In the genomic region with DNA sequence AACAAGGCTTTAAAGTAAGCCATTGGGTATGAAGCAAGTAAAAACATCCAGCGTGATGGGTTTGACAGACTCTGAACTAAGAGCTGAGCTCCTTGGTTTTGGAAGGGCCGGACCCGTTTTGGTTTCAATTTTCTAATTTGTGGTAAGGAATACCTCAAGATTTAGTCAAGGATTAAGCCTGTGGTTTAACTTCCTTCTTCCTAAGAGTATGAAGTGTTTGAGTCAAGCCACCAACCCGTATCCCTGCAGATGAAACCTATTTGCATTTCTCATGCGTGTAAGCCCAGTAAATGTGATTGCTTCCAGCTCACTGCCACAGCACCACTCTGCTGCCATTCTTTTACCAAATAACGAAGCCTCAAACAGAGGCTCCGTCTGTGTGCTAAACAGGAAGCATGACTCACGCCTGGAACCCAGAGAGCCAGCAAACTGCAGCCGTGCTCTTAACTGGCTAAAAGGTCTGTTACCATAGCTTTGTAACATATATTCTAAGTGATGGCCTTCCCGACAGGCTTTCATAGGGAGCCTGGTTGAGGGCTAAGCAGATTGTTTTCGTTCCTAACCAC, we compare ENCODE assay signal across 8 mouse cellular contexts.
DNase-seq lines count a peak whose midpoint lies in the region; ATAC-seq and TF ChIP-seq lines count a peak whose summit lies in the region.

No protein-coding gene starts in this region.

- WGBS in embryonic facial prominence, embryonic 13.5 days: 12% methylated on average over 11 of the region's 11 CpGs
- 43% methylated on average over 11 of the region's 11 CpGs for WGBS in heart, postnatal 0 days
- WGBS in limb, embryonic 14.5 days: 23% methylated on average over 11 of the region's 11 CpGs

- intact Hi-C loops in left cerebral cortex, postnatal 36 days (cut with DNase I): no loop called here

- DNase-seq in left cerebral cortex, adult 18-20 months (ENCODE audit: low spot score in 2 of 2): peak; percentile 18 to 24
- no peak for DNase-seq in left cerebral cortex, postnatal 36 days (ENCODE audit: low spot score in 2 of 2)
- DNase-seq in adrenal gland, postnatal 14 days: peak; percentile 35
- peak; percentile 23 for DNase-seq in heart, postnatal 0 days (ENCODE audit: low spot score)
- peak; percentile 55 for DNase-seq in limb, embryonic 14.5 days (ENCODE audit: low spot score)
- peak; percentile 13 to 21 for DNase-seq in monocyte, adult 2 months (ENCODE audit: low read depth in 1 of 2, low spot score in 2 of 2)
- DNase-seq in testis, postnatal 14 days (ENCODE audit: low spot score): no peak

- no peak for TF ChIP-seq POLR2A in limb, embryonic 14.5 days (IDR thresholded peaks at IDR 0.05; ENCODE audit: borderline replicate concordance, extremely low read depth, insufficient read depth, insufficient read length)

- TF ChIP-seq EP300 in heart, postnatal 0 days (IDR thresholded peaks at IDR 0.05; ENCODE audit: low read depth): no peak

- no peaks in the 10 kb centered on the region for H3K9me3 ChIP-seq in embryonic facial prominence, embryonic 13.5 days
- H3K9me3 ChIP-seq in heart, postnatal 0 days (replicated peaks; ENCODE audit: control insufficient read depth, low read length): no peaks in the 10 kb centered on the region
- H3K9me3 ChIP-seq in limb, embryonic 14.5 days (ENCODE audit: control insufficient read depth, low read length): no peaks in the 10 kb centered on the region

- H3K4me2 ChIP-seq in embryonic facial prominence, embryonic 13.5 days: peak overlapping the region; percentile 47
- peak overlapping the region; percentile 36 for H3K4me2 ChIP-seq in heart, postnatal 0 days (ENCODE audit: low read depth, low read length)
- H3K4me2 ChIP-seq in limb, embryonic 14.5 days (replicated peaks; ENCODE audit: low read depth, low read length, severe bottlenecking): peak overlapping the region; percentile 35

- no peak for TF ChIP-seq CTCF in heart, postnatal 0 days (IDR thresholded peaks at IDR 0.05; ENCODE audit: low read depth)

- H3K27ac ChIP-seq in embryonic facial prominence, embryonic 13.5 days: peak overlapping the region; percentile 51
- peak overlapping the region; percentile 49; the same call in 1 of the 2 replicates for H3K27ac ChIP-seq in heart, postnatal 0 days (ENCODE audit: low read depth)
- peak overlapping the region; percentile 52 for H3K27ac ChIP-seq in limb, embryonic 14.5 days (replicated peaks; ENCODE audit: low read depth, low read length)

- H3K36me3 ChIP-seq in embryonic facial prominence, embryonic 13.5 days: no peaks in the 10 kb centered on the region
- no peaks in the 10 kb centered on the region for H3K36me3 ChIP-seq in heart, postnatal 0 days (replicated peaks; ENCODE audit: control insufficient read depth, insufficient read depth, low read length)
- H3K36me3 ChIP-seq in limb, embryonic 14.5 days (ENCODE audit: control insufficient read depth, insufficient read depth, low read length): no peaks in the 10 kb centered on the region

- no peak overlapping the region for H3K9ac ChIP-seq in embryonic facial prominence, embryonic 13.5 days
- no peak overlapping the region for H3K9ac ChIP-seq in heart, postnatal 0 days (replicated peaks; ENCODE audit: low read depth, low read length)
- no peak overlapping the region for H3K9ac ChIP-seq in limb, embryonic 14.5 days (ENCODE audit: low read depth, low read length, severe bottlenecking)

- peak overlapping the region; percentile 9; the same call in 1 of the 2 replicates for H3K4me3 ChIP-seq in embryonic facial prominence, embryonic 13.5 days
- H3K4me3 ChIP-seq in heart, postnatal 0 days (ENCODE audit: low read depth, low read length): 0 out of 2 replicates have a peak overlapping the region, but pooled peaks have one; percentile 5
- H3K4me3 ChIP-seq in limb, embryonic 14.5 days (replicated peaks; ENCODE audit: low read length): no peak overlapping the region

- peaks cover 13% of the 10 kb centered on the region for H3K4me1 ChIP-seq in embryonic facial prominence, embryonic 13.5 days
- H3K4me1 ChIP-seq in heart, postnatal 0 days (ENCODE audit: control insufficient read depth, insufficient read depth): peaks cover 3% of the 10 kb centered on the region; the same call in 1 of the 2 replicates
- no peaks in the 10 kb centered on the region for H3K4me1 ChIP-seq in limb, embryonic 14.5 days (ENCODE audit: control insufficient read depth, insufficient read depth, low read length)

- peaks cover 15% of the 10 kb centered on the region for H3K27me3 ChIP-seq in embryonic facial prominence, embryonic 13.5 days
- H3K27me3 ChIP-seq in heart, postnatal 0 days (ENCODE audit: control insufficient read depth, insufficient read depth, low read length): no peaks in the 10 kb centered on the region
- no peaks in the 10 kb centered on the region for H3K27me3 ChIP-seq in limb, embryonic 14.5 days (ENCODE audit: control insufficient read depth, insufficient read depth, low read length)

- peak; percentile 91 for ATAC-seq in embryonic facial prominence, embryonic 13.5 days (ENCODE audit: insufficient number of reproducible peaks, insufficient read depth, low FRiP score, low TSS enrichment, low read depth)
- peak; percentile 49; the same call in 1 of the 2 replicates for ATAC-seq in heart, postnatal 0 days (ENCODE audit: insufficient read depth, low read depth)
- peak; percentile 77 for ATAC-seq in limb, embryonic 14.5 days (ENCODE audit: low FRiP score, low read depth)

Comparison
In these comparisons a context has a peak if more than half of its experiments do, and no peak if none do; other contexts are left out.
1. DNase-seq: peak in left cerebral cortex, adult 18-20 months (2 of 2), adrenal gland, postnatal 14 days (single experiment), heart, postnatal 0 days (single experiment), limb, embryonic 14.5 days (single experiment) and monocyte, adult 2 months (2 of 2); none in left cerebral cortex, postnatal 36 days (0 of 2) and testis, postnatal 14 days (single experiment).
2. Peak in every context shown above with its lines, with median percentiles within 50 percentile points of each other: ATAC-seq, H3K27ac ChIP-seq and H3K4me2 ChIP-seq.